Mouse (Mus musculus): Measurements from ENCODE around the gene Tmem121.

GRCm38 (mm10) chr12:113181020-113181419 lies 4.7 kb upstream of the Tmem121 start:
- no peak for TF ChIP-seq POLR2A (IDR thresholded peaks at IDR 0.05; ENCODE audit: insufficient read depth, low read depth, low read length)
- TF ChIP-seq CTCF (IDR thresholded peaks at IDR 0.05), result no peak
